Mouse (Mus musculus) limb, embryonic 15.5 days (tissue): ENCODE measurements around the gene Gprc5c. TPM values are rescaled to one million over a fixed set of nuclear protein-coding genes. Genes with fewer than 3 reads are reported as not detected.

ENCODE experiments used
- ATAC-seq: fragments of 200-750 bp; cut with Nextera tagmentation; 2 replicates; pipeline ENCODE4 v1.8.0; 2017; ENCODE audit warnings: low read depth, moderate TSS enrichment; ENCODE audit not compliant: insufficient number of reproducible peaks, low FRiP score, low TSS enrichment
- H3K27ac ChIP-seq: fragments of 300-500 bp; sonication (generic); 2 replicates; pipeline ENCODE4 v1.5.1; 2015; ENCODE audit warnings: moderate library complexity, mild to moderate bottlenecking, inconsistent platforms
- H3K27me3 ChIP-seq: fragments of 300-500 bp; sonication (generic); 2 replicates; pipeline ENCODE4 v1.6.1; 2015; ENCODE audit warnings: inconsistent platforms
- H3K36me3 ChIP-seq: fragments of 300-500 bp; sonication (generic); 2 replicates; pipeline ENCODE4 v1.6.1; 2015; ENCODE audit warnings: inconsistent platforms
- H3K4me1 ChIP-seq: fragments of 300-500 bp; sonication (generic); 2 replicates; pipeline ENCODE4 v1.6.1; 2015; ENCODE audit warnings: inconsistent platforms
- H3K4me2 ChIP-seq: fragments of 300-500 bp; sonication (generic); 2 replicates; pipeline ENCODE4 v1.6.1; 2015; ENCODE audit warnings: mild to moderate bottlenecking, inconsistent platforms
- H3K4me3 ChIP-seq: fragments of 300-500 bp; sonication (generic); 2 replicates; pipeline ENCODE4 v1.5.1; 2015; ENCODE audit warnings: mild to moderate bottlenecking, inconsistent platforms
- H3K9ac ChIP-seq: fragments of 300-500 bp; sonication (generic); 2 replicates; pipeline ENCODE4 v1.6.1; 2015; ENCODE audit warnings: inconsistent platforms
- H3K9me3 ChIP-seq: fragments of 300-500 bp; sonication (generic); 2 replicates; pipeline ENCODE4 v1.6.1; 2016; ENCODE audit warnings: inconsistent platforms
- WGBS: fragments of 180-500 bp; shearing (Covaris S2); methylation state at CpG from one replicate; pipeline ENCODE4 v1.1.7; 2015; 5-methylcytosine and 5-hydroxymethylcytosine counted together
- polyA plus RNA-seq: library from polyadenylated mRNA; unstranded; fragments of >200 nt; fragmentation: Nextera tagmentation; extraction: Ambion mirVana; gene quantifications from 2 replicates; pipeline ENCODE4 v1.2.1, GENCODE M21; 2015

Gprc5c gene
- polyA plus RNA-seq, 1 experiment from 2014 or later = 38.6 TPM

DNA sequence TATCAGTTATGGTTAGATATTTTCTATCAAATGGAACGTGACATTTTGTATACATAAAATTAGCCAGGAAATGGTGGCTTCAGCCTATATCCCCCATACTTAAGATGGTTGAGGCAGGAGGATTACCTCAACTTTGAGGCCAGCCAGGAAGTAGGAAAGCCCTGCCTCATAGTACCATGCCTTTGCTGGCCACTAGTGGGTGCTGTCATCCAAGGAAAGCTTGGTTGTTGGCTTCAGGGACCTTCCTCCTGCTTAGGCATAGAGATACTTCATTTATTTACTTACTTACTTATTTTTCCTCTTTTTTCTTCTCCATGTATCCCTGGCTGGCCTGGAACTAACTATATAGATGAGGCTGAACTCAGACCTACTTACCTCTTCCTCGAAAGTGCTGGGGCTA, 7.7 kb downstream of the Gprc5c start:
- WGBS = 95% methylated on average over 2 of the region's 2 CpGs
- no peak overlapping the region for H3K9ac ChIP-seq
- no peaks in the 10 kb centered on the region for H3K9me3 ChIP-seq
- H3K4me2 ChIP-seq = no peak overlapping the region
- peaks cover 3% of the 10 kb centered on the region; the same call in 1 of the 2 replicates for H3K4me1 ChIP-seq
- H3K27me3 ChIP-seq = no peaks in the 10 kb centered on the region
- no peak for ATAC-seq
- no peak overlapping the region for H3K27ac ChIP-seq
- no peak overlapping the region for H3K4me3 ChIP-seq
- peaks cover 12% of the 10 kb centered on the region; the same call in 1 of the 2 replicates for H3K36me3 ChIP-seq

DNA sequence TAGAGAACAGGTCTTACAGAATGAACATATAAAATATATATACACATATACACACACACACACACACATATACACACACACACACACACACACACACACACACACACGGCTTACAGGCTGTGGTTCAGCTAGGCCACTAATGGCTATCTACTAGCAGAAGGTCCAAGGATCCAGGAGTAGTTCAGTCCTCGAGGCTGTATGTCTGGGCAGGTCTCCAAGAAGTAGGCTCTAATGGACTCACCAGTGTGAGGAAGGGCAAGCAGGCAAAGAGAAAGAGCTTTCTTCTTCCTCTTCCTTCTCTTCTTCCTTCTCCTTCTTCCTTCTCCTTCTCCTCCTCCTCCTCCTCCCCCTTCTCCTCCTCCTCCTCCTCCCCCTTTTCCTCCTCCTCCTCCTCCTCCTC, 10.1 kb downstream of the Gprc5c start:
- no peak for ATAC-seq
- Histone ChIP-seq H3K36me3 (peaks cover 28% of the 10 kb centered on the region), H3K4me1 (peaks cover 4% of the 10 kb centered on the region; the same call in 1 of the 2 replicates), H3K27ac (no peak overlapping the region), H3K4me3 (no peak overlapping the region), H3K27me3 (no peaks in the 10 kb centered on the region), H3K9me3 (no peaks in the 10 kb centered on the region), H3K4me2 (no peak overlapping the region), H3K9ac (no peak overlapping the region)
- 43% methylated on average over 2 of the region's 2 CpGs for WGBS

DNA sequence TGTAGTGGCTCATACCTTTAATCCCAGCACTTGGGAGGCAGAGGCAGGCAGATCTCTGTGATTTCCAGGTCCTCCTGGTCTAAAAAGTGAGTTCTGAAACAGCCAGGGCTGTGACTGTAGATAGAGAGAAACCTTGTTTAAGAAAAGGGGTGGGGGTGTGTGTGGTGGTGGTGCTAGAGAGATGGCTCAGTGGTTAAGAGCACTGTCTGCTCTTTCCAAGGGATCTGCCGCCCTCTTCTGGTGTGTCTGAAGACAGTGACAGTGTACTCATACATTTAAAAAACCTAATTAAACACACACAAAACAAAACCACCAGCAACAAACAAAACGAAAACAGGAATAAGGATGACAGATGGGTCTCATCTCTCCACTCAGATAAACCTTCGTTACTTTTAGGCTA, 11.7 kb downstream of the Gprc5c start:
- WGBS = 88% methylated on average over 3 of the region's 3 CpGs
- no peak overlapping the region for H3K4me2 ChIP-seq
- no peak for ATAC-seq
- peaks cover 37% of the 10 kb centered on the region for H3K36me3 ChIP-seq
- no peaks in the 10 kb centered on the region for H3K27me3 ChIP-seq
- H3K4me3 ChIP-seq = no peak overlapping the region
- H3K27ac ChIP-seq = no peak overlapping the region
- H3K9me3 ChIP-seq = no peaks in the 10 kb centered on the region
- peaks cover 18% of the 10 kb centered on the region for H3K4me1 ChIP-seq
- no peak overlapping the region for H3K9ac ChIP-seq

DNA sequence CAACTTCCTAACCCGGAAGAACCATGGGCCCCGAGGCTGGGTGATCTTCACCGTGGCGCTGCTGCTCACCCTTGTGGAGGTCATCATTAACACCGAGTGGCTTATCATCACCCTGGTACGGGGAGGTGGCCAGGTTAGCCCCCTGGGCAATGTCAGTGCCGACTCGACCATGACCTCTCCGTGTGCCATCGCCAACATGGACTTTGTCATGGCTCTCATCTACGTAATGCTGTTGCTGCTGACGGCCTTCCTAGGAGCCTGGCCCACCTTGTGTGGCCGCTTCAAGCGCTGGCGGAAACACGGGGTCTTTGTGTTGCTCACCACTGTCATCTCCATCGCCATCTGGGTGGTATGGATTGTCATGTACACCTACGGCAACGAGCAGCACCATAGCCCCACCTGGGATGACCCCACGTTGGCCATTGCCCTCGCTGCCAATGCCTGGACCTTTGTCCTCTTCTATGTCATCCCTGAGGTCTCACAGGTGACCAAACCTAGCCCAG, 13.0 kb downstream of the Gprc5c start:
- Histone ChIP-seq H3K4me3 (no peak overlapping the region), H3K27ac (no peak overlapping the region), H3K4me2 (no peak overlapping the region), H3K9ac (no peak overlapping the region), H3K36me3 (peaks cover 39% of the 10 kb centered on the region), H3K27me3 (no peaks in the 10 kb centered on the region), H3K4me1 (peaks cover 18% of the 10 kb centered on the region), H3K9me3 (no peaks in the 10 kb centered on the region)
- no peak for ATAC-seq
- WGBS = 93% methylated on average over 21 of the region's 21 CpGs

DNA sequence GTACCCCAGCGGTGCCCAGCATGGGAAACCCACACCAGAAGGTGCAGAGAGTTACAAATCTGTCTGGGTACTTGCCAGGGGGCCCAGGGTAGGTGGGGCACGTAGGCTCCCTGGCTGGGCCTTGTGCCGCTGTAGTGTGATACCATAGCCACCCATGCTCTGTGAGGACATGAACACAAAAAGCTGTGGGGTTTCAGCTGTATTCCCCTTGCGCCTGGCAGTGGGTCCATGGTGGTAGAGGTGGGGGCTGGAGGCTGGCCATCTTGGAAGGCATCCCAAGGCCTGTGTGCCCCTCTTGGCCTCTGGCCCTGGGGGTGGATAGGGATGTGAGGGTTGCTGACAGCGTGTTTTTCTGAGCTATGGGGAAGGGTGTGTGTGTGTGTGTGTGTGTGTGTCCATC, 15.0 kb downstream of the Gprc5c start:
- WGBS = 66% methylated on average over 5 of the region's 5 CpGs
- Histone ChIP-seq H3K4me2 (no peak overlapping the region), H3K27me3 (no peaks in the 10 kb centered on the region), H3K9ac (no peak overlapping the region), H3K4me3 (no peak overlapping the region), H3K36me3 (peaks cover 58% of the 10 kb centered on the region), H3K27ac (no peak overlapping the region), H3K9me3 (no peaks in the 10 kb centered on the region), H3K4me1 (peaks cover 18% of the 10 kb centered on the region)
- no peak for ATAC-seq

DNA sequence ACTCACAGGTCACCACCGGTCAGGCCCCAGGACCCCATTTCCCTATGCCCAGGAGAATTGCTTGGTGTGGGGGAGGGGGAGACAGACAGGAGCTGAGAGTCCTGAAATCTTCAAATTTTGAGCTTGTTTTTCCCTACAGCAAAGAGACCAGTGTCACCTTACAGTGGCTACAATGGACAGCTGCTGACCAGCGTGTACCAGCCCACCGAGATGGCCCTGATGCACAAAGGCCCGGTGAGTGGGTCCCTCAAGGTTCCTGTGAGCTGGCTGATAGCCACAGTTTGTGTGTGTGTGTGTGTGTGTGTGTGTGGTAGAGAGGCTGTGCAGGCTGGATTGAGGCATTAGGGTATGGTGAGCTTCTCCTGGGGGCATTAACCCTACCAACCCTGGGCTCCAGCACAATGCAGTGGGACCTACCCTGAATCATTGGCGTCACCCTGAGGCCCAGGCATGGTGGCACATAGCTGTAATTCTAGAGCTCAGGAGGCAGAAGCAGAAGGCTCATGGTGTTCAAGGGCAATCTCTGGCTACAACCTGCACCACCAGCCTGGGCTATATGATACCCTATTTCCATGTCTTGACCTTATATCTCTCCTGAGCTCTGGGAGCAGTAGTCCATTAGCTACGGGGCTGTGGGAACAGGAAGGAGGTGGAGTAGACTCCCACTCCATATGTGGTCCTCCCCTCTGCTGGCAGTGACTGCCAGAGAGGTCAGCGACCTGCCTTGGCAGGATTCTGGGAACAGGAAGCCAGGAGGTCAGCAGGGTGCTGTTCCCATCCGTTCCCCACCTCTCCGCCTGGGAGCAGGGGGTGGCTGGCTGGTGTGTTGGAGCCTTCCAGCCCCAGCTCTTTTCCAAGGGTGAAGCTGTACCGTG, 15.8 kb downstream of the Gprc5c start:
- ATAC-seq = no peak
- no peak overlapping the region for H3K27ac ChIP-seq
- H3K36me3 ChIP-seq = peaks cover 65% of the 10 kb centered on the region
- no peaks in the 10 kb centered on the region for H3K27me3 ChIP-seq
- WGBS = 42% methylated on average over 10 of the region's 10 CpGs
- no peak overlapping the region for H3K4me2 ChIP-seq
- H3K9me3 ChIP-seq = no peaks in the 10 kb centered on the region
- H3K4me3 ChIP-seq = no peak overlapping the region
- peaks cover 18% of the 10 kb centered on the region for H3K4me1 ChIP-seq
- H3K9ac ChIP-seq = no peak overlapping the region

DNA sequence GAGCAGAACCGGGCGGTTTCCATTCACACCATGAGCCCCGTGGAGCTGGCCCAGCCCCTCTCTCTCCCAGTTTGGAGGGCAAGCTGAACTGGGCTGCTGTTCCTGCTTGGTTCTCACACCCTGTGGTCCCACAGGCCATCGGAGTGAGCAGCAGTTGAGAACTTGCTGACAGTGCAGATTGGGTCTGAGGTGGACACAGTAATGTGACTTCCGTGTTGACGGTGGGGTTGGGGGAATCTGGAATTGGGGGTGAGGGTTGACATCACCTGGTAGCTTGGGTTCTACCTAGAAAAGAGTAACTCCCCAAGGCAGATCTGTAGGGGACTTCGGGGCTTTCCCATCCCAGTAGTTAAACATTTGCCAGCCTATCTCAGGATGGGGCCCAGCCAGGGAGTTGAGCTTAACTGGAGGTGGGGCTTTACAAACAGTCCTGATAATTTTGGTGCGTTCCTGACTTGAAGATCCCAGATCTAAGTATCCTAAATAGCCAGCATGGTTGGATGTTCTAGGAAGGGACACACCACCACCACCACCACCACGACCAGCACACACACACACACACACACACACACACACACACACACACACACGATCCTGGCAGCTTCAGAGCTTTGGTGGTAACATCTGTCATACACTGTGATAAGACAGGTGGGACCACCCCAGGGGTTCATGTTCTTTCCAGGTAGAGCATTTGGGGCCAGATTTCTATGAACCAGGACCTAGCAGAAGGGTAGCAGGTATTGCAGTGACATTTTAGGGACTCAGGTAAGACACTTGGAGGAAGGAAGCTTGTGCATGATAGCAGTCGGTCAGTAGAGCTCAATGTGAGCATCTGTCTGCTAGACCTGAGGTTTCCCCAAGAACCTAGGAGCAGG, 16.6 kb downstream of the Gprc5c start:
- Histone ChIP-seq H3K36me3 (peaks cover 70% of the 10 kb centered on the region), H3K4me3 (no peak overlapping the region), H3K4me2 (no peak overlapping the region), H3K27ac (no peak overlapping the region), H3K9ac (no peak overlapping the region), H3K9me3 (no peaks in the 10 kb centered on the region), H3K27me3 (no peaks in the 10 kb centered on the region), H3K4me1 (peaks cover 19% of the 10 kb centered on the region)
- 65% methylated on average over 11 of the region's 11 CpGs for WGBS
- no peak for ATAC-seq

DNA sequence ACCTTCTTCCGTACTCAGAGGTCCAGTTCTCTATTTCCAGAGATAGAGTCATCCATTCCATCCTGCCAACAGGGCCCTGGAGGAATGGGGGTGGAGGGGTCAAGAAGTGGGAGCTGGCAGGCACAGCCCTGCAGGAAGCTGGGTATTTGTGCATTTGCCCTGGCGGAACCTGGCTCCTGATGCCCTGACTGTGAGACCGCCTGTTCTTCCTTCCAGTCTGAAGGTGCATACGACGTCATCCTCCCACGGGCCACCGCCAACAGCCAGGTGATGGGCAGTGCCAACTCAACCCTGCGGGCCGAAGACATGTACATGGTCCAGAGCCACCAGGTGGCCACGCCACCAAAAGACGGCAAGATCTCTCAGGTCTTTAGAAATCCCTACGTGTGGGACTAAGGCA, 17.3 kb downstream of the Gprc5c start:
- no peak for ATAC-seq
- Histone ChIP-seq H3K36me3 (peaks cover 70% of the 10 kb centered on the region), H3K4me3 (no peak overlapping the region), H3K27me3 (no peaks in the 10 kb centered on the region), H3K4me1 (peaks cover 26% of the 10 kb centered on the region), H3K9ac (no peak overlapping the region), H3K9me3 (no peaks in the 10 kb centered on the region), H3K4me2 (no peak overlapping the region), H3K27ac (no peak overlapping the region)
- WGBS = 90% methylated on average over 12 of the region's 12 CpGs

DNA sequence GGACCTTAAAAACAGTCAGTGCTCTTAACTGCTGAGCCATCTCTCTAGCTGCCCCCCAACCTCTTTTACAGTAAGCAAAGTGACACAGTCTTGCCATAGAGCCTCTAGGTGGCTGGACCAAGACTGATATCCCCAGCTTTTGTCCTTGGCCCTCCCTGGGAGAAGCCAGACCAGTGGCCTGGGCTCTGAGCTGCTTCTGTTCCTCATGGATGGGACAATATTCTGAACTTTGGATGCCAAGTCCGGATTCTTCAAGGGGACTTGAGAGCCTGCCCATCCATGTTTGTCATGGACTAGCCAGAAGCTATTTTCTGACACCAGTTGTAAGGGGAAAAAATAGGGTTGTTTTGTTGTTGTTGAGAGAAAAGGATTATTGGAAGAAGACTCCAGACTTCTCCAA, 18.8 kb downstream of the Gprc5c start:
- ATAC-seq = no peak
- peaks cover 58% of the 10 kb centered on the region for H3K36me3 ChIP-seq
- no peak overlapping the region for H3K9ac ChIP-seq
- H3K27me3 ChIP-seq = no peaks in the 10 kb centered on the region
- no peak overlapping the region for H3K4me2 ChIP-seq
- H3K9me3 ChIP-seq = no peaks in the 10 kb centered on the region
- H3K4me3 ChIP-seq = no peak overlapping the region
- H3K4me1 ChIP-seq = peaks cover 30% of the 10 kb centered on the region
- WGBS = 84% methylated on average over 1 of the region's 1 CpGs
- H3K27ac ChIP-seq = no peak overlapping the region

DNA sequence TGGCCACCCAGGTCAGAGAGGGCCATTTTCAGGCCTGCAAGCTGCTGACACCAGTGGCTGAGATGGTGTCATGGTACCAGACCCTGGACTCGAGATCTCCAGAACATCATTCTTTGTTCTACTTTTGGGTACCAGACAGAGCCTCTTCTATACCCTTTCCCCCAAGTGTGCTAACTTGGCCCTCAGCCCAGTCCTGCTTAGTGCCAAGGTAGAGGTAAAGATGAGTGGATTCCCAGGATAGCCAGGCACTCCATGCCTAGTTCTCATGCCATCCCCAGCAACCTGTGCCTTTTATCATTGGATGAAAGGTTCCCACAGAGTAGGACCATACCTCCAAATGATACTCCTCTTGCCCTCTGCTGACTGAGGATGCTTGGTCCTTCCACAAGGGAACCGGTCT, 20.6 kb downstream of the Gprc5c start:
- Histone ChIP-seq H3K9me3 (no peaks in the 10 kb centered on the region), H3K4me3 (no peak overlapping the region), H3K27me3 (no peaks in the 10 kb centered on the region), H3K4me1 (peaks cover 36% of the 10 kb centered on the region), H3K9ac (no peak overlapping the region), H3K27ac (no peak overlapping the region), H3K36me3 (peaks cover 52% of the 10 kb centered on the region), H3K4me2 (no peak overlapping the region)
- 87% methylated on average over 2 of the region's 2 CpGs for WGBS
- ATAC-seq = no peak

DNA sequence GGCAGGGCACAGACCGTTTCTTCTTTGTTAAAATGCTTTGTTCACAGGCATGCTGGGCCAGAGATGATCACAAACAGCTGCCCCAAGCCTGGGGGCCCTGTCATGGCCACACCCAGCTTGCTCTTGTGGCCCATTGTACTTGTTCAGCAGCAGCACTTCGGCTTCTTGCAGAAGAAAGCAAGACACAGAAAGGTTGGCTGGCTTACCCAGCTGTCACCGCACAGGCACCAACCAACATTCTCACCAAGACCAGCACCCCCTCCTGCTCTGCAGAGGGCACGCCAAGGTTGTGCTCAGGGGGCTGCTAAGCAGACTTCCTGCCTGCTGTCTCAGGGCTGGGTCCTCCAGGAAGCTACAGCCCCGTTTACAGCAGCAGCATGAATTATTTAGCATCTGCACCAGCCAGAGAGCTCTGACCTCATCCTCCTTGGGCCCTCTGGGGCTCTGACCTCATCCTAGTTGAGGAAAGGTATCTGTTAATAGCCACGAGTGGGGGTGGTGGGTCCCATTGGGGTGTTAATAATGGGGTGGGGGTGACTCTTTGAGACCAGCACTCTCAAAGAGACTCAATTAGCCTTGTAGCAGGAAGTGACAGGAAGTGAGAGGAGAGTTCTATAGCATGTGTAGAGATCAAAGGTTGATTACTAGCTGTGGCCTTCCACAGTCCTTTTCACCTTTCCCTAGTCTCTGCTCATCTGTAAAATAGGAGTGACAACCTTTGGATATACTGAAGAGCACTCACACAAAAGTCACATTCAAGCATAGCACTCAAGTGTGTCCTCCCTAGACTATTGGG, 22.3 kb downstream of the Gprc5c start:
- Histone ChIP-seq H3K4me1 (peaks cover 25% of the 10 kb centered on the region), H3K9me3 (no peaks in the 10 kb centered on the region), H3K4me3 (no peak overlapping the region), H3K27me3 (no peaks in the 10 kb centered on the region), H3K4me2 (no peak overlapping the region), H3K36me3 (peaks cover 42% of the 10 kb centered on the region), H3K27ac (peak overlapping the region; percentile 63), H3K9ac (no peak overlapping the region)
- 22% methylated on average over 6 of the region's 6 CpGs for WGBS
- peak; percentile 32; the same call in 1 of the 2 replicates for ATAC-seq
